Comparison of ENCODE assay signal across 12 mouse cellular contexts in genomic region chr9:110758605-110759004, GRCm38 (mm10). TPM values are rescaled to one million over a fixed set of nuclear protein-coding genes. Genes with fewer than 3 reads are reported as not detected.
DNase-seq lines count a peak whose midpoint lies in the region; ATAC-seq and TF ChIP-seq lines count a peak whose summit lies in the region.
"Had no signal": no experiment of that assay in that cellular context is flagged by ENCODE, and none has a peak within 500 bp of the region (broad histone marks: within the 10 kb centered on the region; RNA-seq: fewer than 3 reads in every experiment).

No protein-coding gene starts in this region.

- no peak overlapping the region for H3K27ac ChIP-seq in heart, embryonic 10.5 days
- 0 out of 2 replicates have a peak overlapping the region, but pooled peaks have one; percentile 44 for H3K27ac ChIP-seq in embryonic facial prominence, embryonic 10.5 days (replicated peaks)
- H3K27ac ChIP-seq in lung, embryonic 14.5 days (ENCODE audit: low read depth): no peak overlapping the region
- H3K27ac ChIP-seq in hindbrain, embryonic 12.5 days: no peak overlapping the region

- H3K4me2 ChIP-seq in lung, embryonic 14.5 days: no peak overlapping the region
- no peak overlapping the region for H3K4me2 ChIP-seq in hindbrain, embryonic 12.5 days (replicated peaks)

- no peak for ATAC-seq in lung, embryonic 14.5 days (ENCODE audit: insufficient read depth)
- ATAC-seq in hindbrain, embryonic 12.5 days (ENCODE audit: low FRiP score): no peak
- no peak for ATAC-seq in megakaryocyte-erythroid progenitor cell, adult 5-6 weeks (replicated peaks; ENCODE audit: low FRiP score, low TSS enrichment, poor library complexity, severe bottlenecking)

- H3K4me3 ChIP-seq in heart, embryonic 10.5 days: no peak overlapping the region
- H3K4me3 ChIP-seq in embryonic facial prominence, embryonic 10.5 days: no peak overlapping the region
- no peak overlapping the region for H3K4me3 ChIP-seq in lung, embryonic 14.5 days (ENCODE audit: low read depth, low read length)
- no peak overlapping the region for H3K4me3 ChIP-seq in hindbrain, embryonic 12.5 days
- H3K4me3 ChIP-seq: megakaryocyte, embryonic 14.5 days had no signal

- no peaks in the 10 kb centered on the region for H3K27me3 ChIP-seq in heart, embryonic 10.5 days (ENCODE audit: insufficient read depth, poor library complexity, severe bottlenecking)
- H3K27me3 ChIP-seq in embryonic facial prominence, embryonic 10.5 days (replicated peaks; ENCODE audit: low read depth, poor library complexity, severe bottlenecking): peaks cover 10% of the 10 kb centered on the region
- H3K27me3 ChIP-seq in lung, embryonic 14.5 days (ENCODE audit: insufficient read depth, low read length): no peaks in the 10 kb centered on the region
- H3K27me3 ChIP-seq in hindbrain, embryonic 12.5 days: no peaks in the 10 kb centered on the region; the same call in 1 of the 2 replicates

- no peaks in the 10 kb centered on the region for H3K36me3 ChIP-seq in heart, embryonic 10.5 days
- H3K36me3 ChIP-seq in embryonic facial prominence, embryonic 10.5 days (replicated peaks): no peaks in the 10 kb centered on the region
- H3K36me3 ChIP-seq in lung, embryonic 14.5 days (ENCODE audit: insufficient read depth): no peaks in the 10 kb centered on the region
- H3K36me3 ChIP-seq in hindbrain, embryonic 12.5 days: no peaks in the 10 kb centered on the region

- no peaks in the 10 kb centered on the region for H3K9me3 ChIP-seq in heart, embryonic 10.5 days
- H3K9me3 ChIP-seq in embryonic facial prominence, embryonic 10.5 days: no peaks in the 10 kb centered on the region
- no peaks in the 10 kb centered on the region for H3K9me3 ChIP-seq in lung, embryonic 14.5 days (ENCODE audit: low read depth, low read length)
- H3K9me3 ChIP-seq in hindbrain, embryonic 12.5 days (replicated peaks): no peaks in the 10 kb centered on the region
- H3K9me3 ChIP-seq: megakaryocyte, embryonic 14.5 days had no signal

- H3K4me1 ChIP-seq in heart, embryonic 10.5 days: peaks cover 48% of the 10 kb centered on the region
- H3K4me1 ChIP-seq in embryonic facial prominence, embryonic 10.5 days: peaks cover 32% of the 10 kb centered on the region
- peaks cover 5% of the 10 kb centered on the region; the same call in 1 of the 2 replicates for H3K4me1 ChIP-seq in lung, embryonic 14.5 days (ENCODE audit: insufficient read depth)
- H3K4me1 ChIP-seq in hindbrain, embryonic 12.5 days: no peaks in the 10 kb centered on the region

- DNase-seq in heart, adult 18-20 months: peak; percentile 93 to 94
- no peak for DNase-seq in heart, embryonic 10.5 days (ENCODE audit: low spot score)
- DNase-seq in embryonic facial prominence, embryonic 10.5 days (ENCODE audit: low spot score): no peak
- peak; percentile 57 for DNase-seq in kidney, adult 9 months
- DNase-seq in lung, embryonic 14.5 days: peak; percentile 67
- peak; percentile 47 for DNase-seq in urinary bladder, adult 2 months (ENCODE audit: low spot score)

- TF ChIP-seq CTCF in lung, embryonic 14.5 days (IDR thresholded peaks at IDR 0.05; ENCODE audit: low read depth): no peak

- no peak overlapping the region for H3K9ac ChIP-seq in lung, embryonic 14.5 days
- no peak overlapping the region for H3K9ac ChIP-seq in hindbrain, embryonic 12.5 days

- 72% methylated on average over 8 of the region's 8 CpGs for WGBS in heart, embryonic 10.5 days
- WGBS in embryonic facial prominence, embryonic 10.5 days: 73% methylated on average over 8 of the region's 8 CpGs
- 45% methylated on average over 8 of the region's 8 CpGs for WGBS in lung, embryonic 14.5 days
- 79% methylated on average over 8 of the region's 8 CpGs for WGBS in hindbrain, embryonic 12.5 days

RNA-seq across cellular contexts. Expression of gene Pth1r, which starts 11.7 kb away (rescaled TPM):
- 1 to 10 TPM; 4.6 to 6.3 TPM for total RNA-seq in heart, adult 18-20 months (2021)
- polyA plus RNA-seq in heart, embryonic 10.5 days (2016; fragmentation: Nextera tagmentation; extraction: Ambion mirVana): 41.3 and 49.7 TPM in 2 replicates
- polyA plus RNA-seq in embryonic facial prominence, embryonic 10.5 days (2016; fragmentation: Nextera tagmentation; extraction: Ambion mirVana): 39.2 and 46.3 TPM in 2 replicates
- 88.6 and 97.8 TPM in 2 replicates for polyA plus RNA-seq in lung, embryonic 14.5 days (2014; fragmentation: Nextera tagmentation; extraction: Ambion mirVana)
- 20.4 and 23.0 TPM in 2 replicates for polyA plus RNA-seq in urinary bladder, adult 2 months (2012; rRNA removed)
- 44.3 and 52.4 TPM in 2 replicates for polyA plus RNA-seq in hindbrain, embryonic 12.5 days (2016; fragmentation: Nextera tagmentation; extraction: Ambion mirVana)
- total RNA-seq in megakaryocyte-erythroid progenitor cell, adult 5-6 weeks (2014; fragmentation: Nextera tagmentation): not detected in 2 replicates
- total RNA-seq in megakaryocyte-erythroid progenitor cell, adult 5-6 weeks (2017): not detected in 2 replicates
- total RNA-seq: hematopoietic stem cell, adult 5-6 weeks had no signal

RNA-seq across cellular contexts. Expression of gene Myl3, which starts 16.9 kb away (rescaled TPM):
- over 10,000 TPM; 10,039 to 12,689 TPM for total RNA-seq in heart, adult 18-20 months (2021)
- polyA plus RNA-seq in heart, embryonic 10.5 days (2016; fragmentation: Nextera tagmentation; extraction: Ambion mirVana): 1,835 and 3,713 TPM in 2 replicates
- 0.86 and 4.4 TPM in 2 replicates for polyA plus RNA-seq in embryonic facial prominence, embryonic 10.5 days (2016; fragmentation: Nextera tagmentation; extraction: Ambion mirVana)
- 1.9 TPM in 2 replicates for polyA plus RNA-seq in lung, embryonic 14.5 days (2014; fragmentation: Nextera tagmentation; extraction: Ambion mirVana)
- polyA plus RNA-seq in urinary bladder, adult 2 months (2012; rRNA removed): not detected in 2 replicates
- 2.0 TPM in 2 replicates for polyA plus RNA-seq in hindbrain, embryonic 12.5 days (2016; fragmentation: Nextera tagmentation; extraction: Ambion mirVana)
- not detected in 2 replicates for total RNA-seq in megakaryocyte-erythroid progenitor cell, adult 5-6 weeks (2014; fragmentation: Nextera tagmentation)
- total RNA-seq in megakaryocyte-erythroid progenitor cell, adult 5-6 weeks (2017): not detected in 2 replicates
- total RNA-seq: CH12.LX; hematopoietic stem cell, adult 5-6 weeks had no signal

RNA-seq across cellular contexts. Expression of gene Prss42, which starts 39.4 kb away (rescaled TPM):
- total RNA-seq in heart, adult 18-20 months (2021): not detected
- not detected in 2 replicates for polyA plus RNA-seq in heart, embryonic 10.5 days (2016; fragmentation: Nextera tagmentation; extraction: Ambion mirVana)
- not detected in 2 replicates for polyA plus RNA-seq in embryonic facial prominence, embryonic 10.5 days (2016; fragmentation: Nextera tagmentation; extraction: Ambion mirVana)
- polyA plus RNA-seq in lung, embryonic 14.5 days (2014; fragmentation: Nextera tagmentation; extraction: Ambion mirVana): not detected in 2 replicates
- not detected in 2 replicates for polyA plus RNA-seq in urinary bladder, adult 2 months (2012; rRNA removed)
- polyA plus RNA-seq in hindbrain, embryonic 12.5 days (2016; fragmentation: Nextera tagmentation; extraction: Ambion mirVana): not detected in 2 replicates
- total RNA-seq in megakaryocyte-erythroid progenitor cell, adult 5-6 weeks (2014; fragmentation: Nextera tagmentation): not detected in 2 replicates
- total RNA-seq in megakaryocyte-erythroid progenitor cell, adult 5-6 weeks (2017): not detected in 2 replicates
- total RNA-seq: hematopoietic stem cell, adult 5-6 weeks had no signal

RNA-seq across cellular contexts. Expression of gene Prss44, which starts 55.2 kb away (rescaled TPM):
- total RNA-seq in heart, adult 18-20 months (2021): not detected
- polyA plus RNA-seq in heart, embryonic 10.5 days (2016; fragmentation: Nextera tagmentation; extraction: Ambion mirVana): 0.32 TPM in 1 of 2 replicates, not detected in the other
- polyA plus RNA-seq in embryonic facial prominence, embryonic 10.5 days (2016; fragmentation: Nextera tagmentation; extraction: Ambion mirVana): not detected in 2 replicates
- not detected in 2 replicates for polyA plus RNA-seq in lung, embryonic 14.5 days (2014; fragmentation: Nextera tagmentation; extraction: Ambion mirVana)
- not detected in 2 replicates for polyA plus RNA-seq in urinary bladder, adult 2 months (2012; rRNA removed)
- polyA plus RNA-seq in hindbrain, embryonic 12.5 days (2016; fragmentation: Nextera tagmentation; extraction: Ambion mirVana): not detected in 2 replicates
- not detected in 2 replicates for total RNA-seq in megakaryocyte-erythroid progenitor cell, adult 5-6 weeks (2014; fragmentation: Nextera tagmentation)
- total RNA-seq in megakaryocyte-erythroid progenitor cell, adult 5-6 weeks (2017): not detected in 2 replicates
- total RNA-seq: CH12.LX; hematopoietic stem cell, adult 5-6 weeks had no signal
- polyA plus RNA-seq: stomach, embryonic 14.5 days had no signal

Comparison
In these comparisons a context has a peak if more than half of its experiments do, and no peak if none do; other contexts are left out.
1. DNase-seq: peak in heart, adult 18-20 months (2 of 2), kidney, adult 9 months (single experiment), lung, embryonic 14.5 days (single experiment) and urinary bladder, adult 2 months (single experiment); none in heart, embryonic 10.5 days (single experiment) and embryonic facial prominence, embryonic 10.5 days (single experiment).
2. RNA of gene Myl3, which starts 16.9 kb away (polyA plus RNA-seq): 1,835 to 3,713 TPM in heart, embryonic 10.5 days; 2.0 TPM in hindbrain, embryonic 12.5 days, 1.9 TPM in lung, embryonic 14.5 days, 0.86 to 4.4 TPM in embryonic facial prominence, embryonic 10.5 days and not detected in urinary bladder, adult 2 months; every median in the first group is over 100 times any median in the second.